Mouse (Mus musculus): ENCODE results near the gene Il25. TPM values are rescaled to one million over a fixed set of nuclear protein-coding genes. Genes with fewer than 3 reads are reported as not detected.
"Not testable (repeated sequence)": the region's sequence is repeated elsewhere in the genome, so short reads cannot be mapped to it uniquely, and the experiment has no call there.

Gene Il25
- total RNA-seq, 2 experiments from 2014 or later: not detected

DNA sequence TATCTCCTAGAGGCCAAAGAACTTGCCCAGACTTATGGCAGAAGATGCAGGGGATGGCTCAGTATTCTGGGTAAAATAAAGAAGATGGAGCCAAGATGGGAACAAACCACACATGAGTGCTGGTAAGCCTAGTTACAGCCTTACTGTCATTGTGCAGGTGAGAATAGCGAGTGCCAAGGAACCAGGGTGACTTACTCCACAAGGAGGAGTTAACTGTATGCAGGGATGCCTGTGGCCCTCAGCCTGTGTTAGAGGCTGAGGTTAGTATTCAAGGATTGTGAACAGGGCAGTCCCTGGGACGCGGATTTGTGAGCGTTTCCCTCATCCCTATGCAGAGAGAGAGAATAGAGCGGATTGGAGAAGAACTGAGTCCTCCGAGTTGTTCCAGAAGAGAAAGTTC, 19.1 kb downstream of the Il25 start:
- ATAC-seq (ENCODE audit: poor library complexity, severe bottlenecking): no peak

DNA sequence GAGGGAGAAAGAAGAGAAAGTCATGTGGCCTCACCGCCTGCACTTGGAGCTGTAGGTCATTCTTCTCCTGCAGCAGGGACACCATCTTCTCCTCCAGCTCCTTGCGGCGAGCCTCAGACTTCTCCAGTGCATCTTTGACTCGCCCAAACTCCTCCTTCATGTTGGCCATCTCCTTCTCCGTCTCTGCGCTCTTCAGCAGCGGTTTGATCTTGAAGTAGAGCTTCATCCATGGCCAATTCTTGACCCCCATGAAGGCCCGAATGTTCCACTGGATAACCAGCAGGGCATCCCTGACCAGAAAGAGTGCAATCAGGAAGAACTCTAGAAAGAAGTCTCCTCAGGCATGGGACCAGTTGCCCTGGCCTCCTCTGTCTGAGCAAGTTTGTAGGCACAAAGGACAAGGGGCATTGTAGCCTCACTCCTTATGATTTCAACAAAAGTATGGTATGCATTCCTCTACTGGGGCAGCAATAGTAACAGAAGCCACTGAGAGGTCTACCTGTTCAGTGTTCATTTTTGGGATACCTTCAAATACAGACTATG, 21.2 kb downstream of the Il25 start:
- no peak for ATAC-seq (ENCODE audit: poor library complexity, severe bottlenecking)

GRCm38 (mm10) chr14:54954474-54954873, 22.0 kb downstream of the Il25 start:
- no peak for ATAC-seq (ENCODE audit: poor library complexity, severe bottlenecking)

DNA sequence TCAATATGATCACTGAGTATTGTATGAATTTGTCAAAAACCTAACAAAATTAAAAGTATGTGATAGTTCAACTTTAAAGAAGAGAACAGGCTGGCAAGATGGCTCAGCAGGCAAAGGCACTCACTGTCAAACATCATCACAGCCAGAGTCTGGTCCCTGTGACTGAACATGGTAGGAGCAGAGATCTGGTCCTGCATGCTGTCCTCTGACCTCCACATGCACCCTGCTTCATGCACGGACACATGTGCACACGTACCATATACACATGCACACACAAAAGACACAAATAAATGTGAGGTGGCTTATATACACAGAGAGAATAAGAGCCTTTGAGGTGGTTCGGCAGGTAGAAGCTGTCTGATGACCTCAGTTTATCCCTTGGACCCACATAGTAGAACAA, 23.0 kb downstream of the Il25 start:
- ATAC-seq (ENCODE audit: poor library complexity, severe bottlenecking): no peak

DNA sequence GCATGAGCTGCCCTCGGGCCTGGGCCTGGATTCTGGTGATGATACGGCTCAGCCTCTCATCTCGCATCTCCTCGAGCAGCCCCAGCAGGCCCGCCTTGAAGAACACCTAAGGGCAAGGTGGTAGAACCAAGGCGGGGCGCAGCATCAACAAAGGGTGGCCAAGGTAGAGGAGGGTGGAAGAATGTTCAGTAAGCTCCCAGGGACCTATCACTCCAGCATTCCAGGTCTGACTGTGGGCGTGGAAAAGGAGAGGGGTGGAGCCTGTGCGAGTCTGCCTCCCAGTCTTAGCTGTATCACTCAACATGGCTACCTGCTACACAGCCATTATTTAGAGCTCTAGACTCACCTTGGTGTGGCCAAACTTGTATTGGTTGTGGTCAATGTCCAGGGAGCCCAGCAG, 24.0 kb downstream of the Il25 start:
- no peak for ATAC-seq (ENCODE audit: poor library complexity, severe bottlenecking)

GRCm38 (mm10) chr14:54958503-54958902, 26.0 kb downstream of the Il25 start:
- ATAC-seq (ENCODE audit: poor library complexity, severe bottlenecking): no peak

- no peak for ATAC-seq (ENCODE audit: poor library complexity, severe bottlenecking)
These were observed 26.7 kb downstream of the Il25 start for GRCm38 (mm10) chr14:54959197-54959596.

DNA sequence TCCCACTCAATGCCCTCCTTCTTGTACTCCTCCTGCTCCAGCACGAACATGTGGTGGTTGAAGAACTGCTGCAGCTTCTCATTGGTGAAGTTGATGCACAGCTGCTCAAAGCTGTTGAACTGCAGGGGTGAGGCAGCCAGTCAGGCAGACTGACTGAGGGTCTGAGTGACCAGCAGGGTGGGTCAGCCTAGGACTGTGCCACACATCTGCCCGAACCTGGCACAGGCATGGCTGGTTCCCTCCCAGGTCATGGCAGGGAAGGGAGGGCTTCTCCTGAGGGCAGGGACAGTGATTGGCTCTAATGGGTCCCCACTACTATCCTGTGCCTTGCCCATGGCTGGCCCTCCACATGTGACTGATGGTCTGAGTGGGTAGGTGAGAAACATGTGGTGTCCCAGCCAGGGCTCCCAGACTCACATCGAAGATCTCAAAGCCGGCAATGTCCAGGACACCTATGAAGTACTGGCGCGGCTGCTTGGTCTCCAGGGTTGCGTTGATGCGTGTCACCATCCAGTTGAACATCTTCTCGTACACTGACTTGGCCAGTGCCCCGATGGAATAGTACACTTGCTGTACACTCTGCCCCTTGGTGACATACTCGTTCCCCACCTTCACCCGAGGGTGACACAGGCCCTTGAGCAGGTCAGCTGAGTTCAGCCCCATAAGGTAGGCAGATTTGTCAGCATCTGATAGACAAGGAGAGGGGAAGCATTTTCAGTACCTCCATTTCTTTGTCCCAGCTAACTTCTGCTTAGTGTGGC, 27.5 kb downstream of the Il25 start:
- ATAC-seq (ENCODE audit: poor library complexity, severe bottlenecking): not testable (repeated sequence)

GRCm38 (mm10) chr14:54960769-54961168, 28.3 kb downstream of the Il25 start:
- no peak for ATAC-seq (ENCODE audit: poor library complexity, severe bottlenecking)

GRCm38 (mm10) chr14:54961487-54961886, 29.0 kb downstream of the Il25 start:
- ATAC-seq (ENCODE audit: poor library complexity, severe bottlenecking): no peak

DNA sequence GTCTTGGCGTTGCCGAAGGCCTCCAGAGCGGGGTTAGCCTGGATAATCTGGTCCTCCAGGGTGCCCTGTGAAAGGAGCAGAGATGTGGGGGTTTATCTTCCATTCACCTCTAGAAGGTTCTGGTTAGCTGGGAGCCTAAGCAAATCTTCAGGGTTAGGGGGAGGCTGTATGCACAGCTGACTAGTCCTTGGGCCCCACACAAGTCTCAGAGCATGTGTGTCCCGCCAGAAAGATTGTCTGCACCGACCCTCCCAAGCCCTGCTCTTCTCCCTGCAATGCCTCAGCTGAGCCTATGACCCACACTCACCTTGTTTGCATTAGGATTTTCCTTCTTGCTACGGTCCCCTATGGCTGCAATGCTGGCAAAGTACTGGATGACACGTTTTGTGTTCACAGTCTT, 30.2 kb downstream of the Il25 start:
- ATAC-seq (ENCODE audit: poor library complexity, severe bottlenecking): no peak

DNA sequence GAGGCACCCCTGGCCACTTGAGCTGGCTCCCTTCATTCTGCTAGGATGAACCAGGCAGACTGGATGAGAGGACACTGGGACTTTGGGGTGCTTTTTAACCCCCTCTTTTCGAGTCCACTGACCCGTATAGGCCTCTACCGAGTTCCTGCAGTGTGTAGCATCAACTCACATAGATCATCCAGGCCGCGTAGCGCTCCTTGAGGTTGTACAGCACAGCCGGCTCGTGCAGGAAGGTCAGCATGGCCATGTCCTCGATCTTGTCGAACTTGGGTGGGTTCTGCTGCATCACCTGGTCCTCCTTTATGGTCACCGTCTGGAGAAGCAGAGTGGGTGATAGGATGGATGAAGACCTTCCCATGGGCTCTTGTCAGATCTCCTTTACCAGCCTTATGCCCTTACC, 31.2 kb downstream of the Il25 start:
- ATAC-seq (ENCODE audit: poor library complexity, severe bottlenecking): no peak

GRCm38 (mm10) chr14:54965044-54965443, 32.5 kb downstream of the Il25 start:
- ATAC-seq (ENCODE audit: poor library complexity, severe bottlenecking): no peak

DNA sequence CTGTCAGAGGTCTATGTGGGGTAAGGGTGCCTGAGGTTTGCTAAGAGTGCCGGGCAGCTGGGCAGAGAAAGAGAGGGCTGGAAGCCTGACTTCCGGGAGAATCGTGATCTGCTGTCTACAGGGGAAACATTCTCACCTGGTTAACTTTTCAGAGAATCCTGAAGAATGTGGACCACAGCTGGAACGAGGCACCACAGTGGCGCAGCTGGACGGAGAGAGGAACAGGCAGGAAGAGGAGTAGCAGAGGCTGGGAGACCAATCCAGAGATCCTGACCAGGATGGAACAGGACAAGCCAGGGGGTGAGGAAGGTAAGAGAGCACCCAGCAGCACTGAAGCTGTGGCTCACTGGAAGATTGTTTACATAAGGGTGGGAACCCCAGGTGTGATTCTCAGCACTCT, 33.1 kb downstream of the Il25 start:
- no peak for ATAC-seq (ENCODE audit: poor library complexity, severe bottlenecking)

GRCm38 (mm10) chr14:54966320-54966977, 34.0 kb downstream of the Il25 start, which contains the start of gene Myh6:
Myh6 (minus strand) TSS chr14:54966927.
- no peak for ATAC-seq (ENCODE audit: poor library complexity, severe bottlenecking)

DNA sequence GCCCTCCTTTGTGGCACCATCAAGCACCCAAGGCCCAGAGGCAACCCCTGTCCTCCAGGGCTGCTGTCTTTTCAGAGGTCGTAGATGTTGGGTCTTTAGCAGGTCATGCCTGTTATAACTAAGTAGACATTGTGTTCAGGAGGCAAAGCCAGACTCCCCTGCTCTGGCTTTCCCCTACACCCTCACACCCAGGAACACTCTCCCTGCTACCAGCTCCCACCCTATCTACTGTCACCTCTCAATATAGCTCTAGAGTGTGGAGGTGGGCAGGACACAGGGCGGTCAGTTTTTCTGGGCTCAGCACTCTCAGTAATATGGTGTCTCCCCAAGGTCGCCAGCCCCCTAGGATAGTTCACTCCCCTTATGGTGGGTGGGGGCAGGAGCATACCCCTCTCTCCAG, 35.4 kb downstream of the Il25 start:
- no peak for ATAC-seq (ENCODE audit: poor library complexity, severe bottlenecking)

DNA sequence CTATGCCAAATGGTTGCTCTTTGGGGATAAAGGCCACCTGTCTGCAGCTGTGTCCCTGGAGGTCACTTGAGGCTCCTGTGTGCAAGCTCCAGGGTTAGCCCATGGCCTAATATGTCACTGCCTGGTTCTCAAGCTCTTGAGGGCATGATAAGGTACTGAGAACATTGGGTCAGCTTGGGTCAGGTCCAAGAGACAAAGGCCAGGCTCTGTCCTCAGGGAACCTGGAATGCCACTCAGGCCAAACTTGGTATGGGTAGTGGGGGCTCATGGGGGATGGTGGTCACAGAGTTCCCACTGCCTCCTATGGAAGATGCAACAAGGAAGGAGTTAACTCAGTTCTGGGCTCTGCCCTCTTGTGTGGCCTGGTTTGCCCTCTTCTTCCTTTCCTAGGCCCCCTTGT, 35.8 kb downstream of the Il25 start:
- no peak for ATAC-seq (ENCODE audit: poor library complexity, severe bottlenecking)

- ATAC-seq (ENCODE audit: poor library complexity, severe bottlenecking): not testable (repeated sequence)
These were observed 40.3 kb downstream of the Il25 start for GRCm38 (mm10) chr14:54972786-54973185.

GRCm38 (mm10) chr14:54974068-54974791, 41.7 kb downstream of the Il25 start:
- ATAC-seq (ENCODE audit: poor library complexity, severe bottlenecking): no peak

DNA sequence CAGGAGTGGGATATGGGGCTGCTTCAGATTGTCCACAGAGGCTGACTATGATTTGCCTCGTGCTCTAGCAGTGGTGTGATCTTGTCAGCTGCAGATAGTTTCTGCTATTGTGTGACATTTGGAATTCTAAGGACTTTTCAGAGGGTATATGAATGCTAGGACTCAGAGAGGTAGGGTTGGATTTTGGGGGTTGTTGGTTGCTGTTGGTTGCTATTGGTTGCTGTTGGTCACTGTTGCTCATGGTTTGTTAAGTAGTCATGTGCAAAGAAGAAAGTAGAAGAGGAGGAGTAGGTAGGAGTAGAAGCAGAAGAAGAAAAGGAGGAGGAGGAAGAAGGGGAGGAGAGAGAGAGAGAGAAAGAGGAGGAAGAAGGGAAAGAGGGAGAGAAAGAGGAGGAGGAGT, 44.1 kb downstream of the Il25 start, which contains the start of gene Gm17428:
TSS of gene Gm17428 (plus strand) at position 301 of the 400 bp plus-strand sequence.
- ATAC-seq (ENCODE audit: poor library complexity, severe bottlenecking): no peak

DNA sequence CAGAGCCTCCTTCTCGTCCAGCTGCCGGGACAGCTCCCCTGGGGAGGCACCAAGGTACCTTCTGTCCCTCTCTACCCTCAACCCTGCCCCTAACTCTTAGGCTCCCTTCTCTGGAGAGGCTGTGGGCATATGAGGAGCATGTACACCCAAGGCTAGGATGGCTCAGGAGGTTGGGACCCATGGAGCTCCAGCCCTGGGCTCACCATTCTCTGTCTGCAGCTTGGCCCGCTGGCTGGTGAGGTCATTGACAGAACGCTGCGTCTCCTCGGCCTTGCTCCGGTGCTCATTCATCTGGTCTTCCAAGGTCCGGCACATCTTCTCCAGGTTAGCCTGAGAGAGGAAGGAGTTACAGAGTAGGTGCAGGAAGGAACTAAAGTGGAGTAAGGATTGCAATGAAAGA, 46.2 kb downstream of the Il25 start:
- ATAC-seq (ENCODE audit: poor library complexity, severe bottlenecking): no peak
